Mouse (Mus musculus) lung, adult 2 months (tissue): ENCODE measurements at regions not wholly inside any gene's neighbourhood (a gene's known extent, or its start where the extent isn't known, plus 50 kb on each side); places are given as distances from the start of the nearest gene placed in this dataset.

Source experiments
- CTCF ChIP-seq: fragments of 200-500 bp; IDR thresholded peaks from 2 replicates; pipeline ENCODE4 v1.5.1; 2011; ENCODE audit warnings: mild to moderate bottlenecking, low read length, control low read depth; ENCODE audit not compliant: insufficient read depth
- POLR2A ChIP-seq: fragments of 200-500 bp; IDR thresholded peaks from 2 replicates; pipeline ENCODE4 v1.6.1; 2011; ENCODE audit warnings: low read depth, mild to moderate bottlenecking, control low read depth, low read length, borderline replicate concordance; ENCODE audit errors: extremely low read depth

DNA sequence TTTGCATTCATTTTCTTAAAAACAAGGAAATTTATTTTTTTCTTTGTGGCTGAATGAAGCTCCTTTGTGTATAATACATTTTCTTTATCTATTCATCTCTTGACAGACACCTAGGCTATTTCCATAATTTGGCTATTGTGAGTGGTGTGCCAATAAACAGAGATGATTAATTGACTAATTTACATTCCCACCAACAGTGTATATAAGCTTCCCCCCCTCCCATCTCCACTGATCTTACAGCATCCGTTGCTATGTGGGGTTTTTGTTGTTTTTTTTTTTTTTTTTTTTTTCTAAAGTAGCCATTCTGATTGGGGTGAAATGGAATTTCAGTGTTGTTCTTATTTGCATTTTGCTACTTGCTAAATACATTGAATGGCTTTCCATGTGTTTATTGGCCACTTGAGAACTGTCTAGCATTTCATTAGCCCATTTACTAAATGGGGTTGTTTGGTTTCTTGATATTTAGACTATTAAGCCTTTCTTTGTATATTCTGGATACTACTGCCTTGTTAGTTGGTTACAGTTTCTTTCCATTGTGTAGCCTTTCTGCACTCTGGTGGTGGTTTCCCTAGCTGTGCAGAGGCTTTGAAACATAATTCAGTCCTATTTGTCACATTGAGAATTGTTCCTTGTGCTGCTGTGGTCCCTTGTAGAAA is 153.8 kb upstream of the Mad2l1 start:
- TF ChIP-seq CTCF (no peak), POLR2A (no peak)
